Mouse (Mus musculus): ENCODE measurements around the gene Mpzl2. TPM values are rescaled to one million over a fixed set of nuclear protein-coding genes. Genes with fewer than 3 reads are reported as not detected.
"Not testable (repeated sequence)": the region's sequence is repeated elsewhere in the genome, so short reads cannot be mapped to it uniquely, and the experiment has no call there.

The Mpzl2 gene
- polyA plus RNA-seq, 1 experiment from 2014 or later: 38.1 TPM

DNA sequence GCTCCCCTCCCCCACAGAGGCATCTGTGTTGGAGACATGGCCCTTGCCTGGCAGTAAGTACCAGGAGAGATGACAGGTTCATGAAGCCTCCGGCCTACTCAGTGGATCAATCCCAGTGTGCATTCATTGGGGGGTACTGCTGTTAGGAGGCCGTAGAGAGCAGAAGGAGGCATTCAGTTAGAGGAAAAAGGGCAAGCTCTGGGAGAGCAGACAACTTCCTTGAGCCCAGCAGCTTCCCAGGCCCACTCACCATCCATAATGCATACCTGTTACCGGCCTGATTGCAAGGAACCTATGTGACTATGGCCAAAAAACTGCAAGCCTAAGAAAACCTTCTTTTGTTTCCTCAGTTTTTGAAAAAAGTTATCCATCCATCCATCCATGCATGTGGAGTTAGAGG, 5.1 kb upstream of the Mpzl2 start:
- TF ChIP-seq CTCF (IDR thresholded peaks at IDR 0.05; ENCODE audit: low read depth) (no peak), EP300 (optimal IDR thresholded peaks at IDR 0.05) (no peak)
- no peak overlapping the region for H3K27ac ChIP-seq (replicated peaks)
- no peak for DNase-seq (ENCODE audit: low spot score)
- H3K4me2 ChIP-seq (replicated peaks; ENCODE audit: low read depth): no peak overlapping the region
- no peaks in the 10 kb centered on the region for H3K36me3 ChIP-seq (ENCODE audit: control insufficient read depth, insufficient read depth, low read length)
- no peaks in the 10 kb centered on the region for H3K27me3 ChIP-seq (ENCODE audit: control insufficient read depth, insufficient read depth, low read length)
- no peak for ATAC-seq (ENCODE audit: low FRiP score, low TSS enrichment)
- no peak overlapping the region for H3K4me3 ChIP-seq (ENCODE audit: low read depth, low read length)
- H3K4me1 ChIP-seq (replicated peaks; ENCODE audit: control insufficient read depth, insufficient read depth): no peaks in the 10 kb centered on the region
- H3K9me3 ChIP-seq (ENCODE audit: control insufficient read depth, low read length): no peaks in the 10 kb centered on the region
- H3K9ac ChIP-seq (ENCODE audit: low read length): no peak overlapping the region
- 86% methylated on average over 3 of the region's 3 CpGs for WGBS

DNA sequence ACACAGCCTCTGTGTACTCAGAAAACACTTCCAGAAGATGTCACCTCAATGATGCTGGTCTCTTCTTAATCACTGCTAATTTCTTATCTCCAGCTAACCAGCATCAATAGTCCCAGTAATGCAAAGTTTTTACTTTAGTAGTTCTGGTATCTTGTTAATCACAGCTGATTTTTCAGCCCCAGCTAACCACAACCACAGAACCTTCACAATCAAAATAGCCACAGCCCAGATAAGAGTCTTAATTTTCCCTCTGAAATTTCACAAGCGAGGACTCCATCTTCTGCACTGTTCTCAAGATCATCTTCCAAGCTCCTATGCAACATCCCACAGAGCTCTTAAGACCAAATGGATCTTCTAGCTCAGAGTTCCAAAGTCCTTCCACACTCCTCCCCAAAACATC, 1.8 kb upstream of the Mpzl2 start:
- H3K36me3 ChIP-seq (ENCODE audit: control insufficient read depth, insufficient read depth, low read length); H3K27ac ChIP-seq (replicated peaks); H3K4me2 ChIP-seq (replicated peaks; ENCODE audit: low read depth); H3K9ac ChIP-seq (ENCODE audit: low read length); H3K9me3 ChIP-seq (ENCODE audit: control insufficient read depth, low read length); ATAC-seq (ENCODE audit: low FRiP score, low TSS enrichment); H3K4me1 ChIP-seq (replicated peaks; ENCODE audit: control insufficient read depth, insufficient read depth); H3K4me3 ChIP-seq (ENCODE audit: low read depth, low read length); H3K27me3 ChIP-seq (ENCODE audit: control insufficient read depth, insufficient read depth, low read length); DNase-seq (ENCODE audit: low spot score): not testable (repeated sequence)
- WGBS: 85% methylated on average over 1 of the region's 1 CpGs

DNA sequence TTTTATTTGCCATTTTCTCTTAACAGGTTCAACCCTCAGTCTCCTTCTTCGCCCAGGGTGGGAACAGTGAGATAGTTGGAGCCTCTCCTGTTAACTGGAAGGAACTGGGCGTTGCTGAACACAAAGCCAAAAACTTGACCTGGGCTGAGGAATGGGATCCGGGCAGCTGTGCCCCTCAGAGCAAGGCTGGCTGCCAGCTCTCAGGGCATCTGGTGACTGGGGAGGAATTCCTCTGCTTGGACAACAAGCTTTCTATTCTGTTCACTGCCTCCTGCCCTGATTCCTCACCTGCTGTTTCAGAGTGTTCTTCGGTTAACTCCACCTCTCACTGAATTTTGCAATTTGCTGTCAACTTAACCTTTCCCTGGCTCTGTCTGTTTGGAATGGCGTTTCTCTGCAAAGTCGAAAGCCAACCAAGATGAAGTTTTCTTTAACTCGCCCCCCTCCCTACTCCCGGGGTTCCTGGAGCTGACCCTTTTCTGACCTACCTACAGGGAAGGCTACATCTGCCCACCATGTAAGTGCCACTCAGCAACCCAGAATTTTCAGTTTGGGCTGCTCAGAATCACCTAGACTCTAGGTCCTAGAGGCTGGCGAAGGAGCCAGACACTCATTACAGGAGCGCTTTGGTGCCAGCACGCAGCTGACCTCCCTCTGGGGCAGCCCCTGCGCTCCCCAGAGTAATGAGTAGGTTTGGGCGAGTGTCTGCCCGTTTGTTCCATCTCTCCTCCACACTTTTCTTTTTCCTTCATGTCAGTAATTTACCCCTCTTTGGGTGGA, 657 bp downstream of the Mpzl2 start:
- no peaks in the 10 kb centered on the region for H3K9me3 ChIP-seq (ENCODE audit: control insufficient read depth, low read length)
- peak overlapping the region; percentile 6 for H3K4me3 ChIP-seq (ENCODE audit: low read depth, low read length)
- DNase-seq (ENCODE audit: low spot score) (peak; percentile 26), ATAC-seq (ENCODE audit: low FRiP score, low TSS enrichment) (no peak)
- WGBS: 13% methylated on average over 14 of the region's 14 CpGs
- TF ChIP-seq CTCF (IDR thresholded peaks at IDR 0.05; ENCODE audit: low read depth) (no peak), EP300 (optimal IDR thresholded peaks at IDR 0.05) (no peak)
- peak overlapping the region; percentile 42 for H3K4me2 ChIP-seq (replicated peaks; ENCODE audit: low read depth)
- H3K27ac ChIP-seq (replicated peaks): peak overlapping the region; percentile 58
- H3K36me3 ChIP-seq (ENCODE audit: control insufficient read depth, insufficient read depth, low read length): no peaks in the 10 kb centered on the region
- H3K27me3 ChIP-seq (ENCODE audit: control insufficient read depth, insufficient read depth, low read length): no peaks in the 10 kb centered on the region
- no peaks in the 10 kb centered on the region for H3K4me1 ChIP-seq (replicated peaks; ENCODE audit: control insufficient read depth, insufficient read depth)
- peak overlapping the region; percentile 23; the same call in 1 of the 2 replicates for H3K9ac ChIP-seq (ENCODE audit: low read length)

DNA sequence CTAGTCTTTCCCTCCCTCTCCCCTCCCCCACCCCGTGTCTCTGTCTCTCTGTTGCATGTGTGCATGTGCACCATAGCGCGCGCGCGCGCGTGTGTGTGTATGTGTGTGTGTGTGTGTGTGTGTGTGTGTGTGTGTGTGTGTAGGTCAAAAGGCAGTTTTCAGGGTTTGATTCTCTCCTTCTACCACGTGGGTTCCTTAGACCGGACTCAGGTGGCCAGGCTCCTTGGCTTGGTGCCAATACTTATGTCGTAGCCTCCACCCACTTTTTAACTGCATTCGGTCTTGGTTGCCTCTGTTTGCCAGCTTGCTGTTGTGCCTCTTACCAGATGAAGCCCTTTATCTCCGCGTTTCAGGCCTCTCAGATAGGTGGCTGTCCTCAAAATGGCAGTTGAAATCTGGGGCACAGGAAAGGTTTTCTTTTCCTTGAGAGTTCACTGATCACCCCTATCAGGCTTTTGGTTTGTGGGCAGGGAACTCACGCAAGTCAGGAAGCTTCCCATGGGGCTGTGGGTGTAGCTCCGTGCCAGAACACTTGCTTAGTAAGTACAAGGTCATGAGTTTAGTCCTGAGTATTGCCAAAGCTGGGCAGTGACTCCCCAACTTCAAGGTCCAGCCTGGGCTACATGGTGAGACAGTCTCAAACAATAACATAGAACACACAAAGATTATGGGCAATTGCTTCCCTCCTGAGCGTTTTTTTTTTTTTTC, 1.7 kb downstream of the Mpzl2 start:
- no peaks in the 10 kb centered on the region for H3K9me3 ChIP-seq (ENCODE audit: control insufficient read depth, low read length)
- H3K4me2 ChIP-seq (replicated peaks; ENCODE audit: low read depth): peak overlapping the region; percentile 42
- TF ChIP-seq CTCF (IDR thresholded peaks at IDR 0.05; ENCODE audit: low read depth) (no peak), EP300 (optimal IDR thresholded peaks at IDR 0.05) (no peak)
- H3K9ac ChIP-seq (ENCODE audit: low read length): no peak overlapping the region
- H3K27ac ChIP-seq (replicated peaks): peak overlapping the region; percentile 90
- no peaks in the 10 kb centered on the region for H3K36me3 ChIP-seq (ENCODE audit: control insufficient read depth, insufficient read depth, low read length)
- 26% methylated on average over 17 of the region's 17 CpGs for WGBS
- no peaks in the 10 kb centered on the region for H3K4me1 ChIP-seq (replicated peaks; ENCODE audit: control insufficient read depth, insufficient read depth)
- H3K4me3 ChIP-seq (ENCODE audit: low read depth, low read length): no peak overlapping the region
- DNase-seq (ENCODE audit: low spot score): peak; percentile 81
- no peaks in the 10 kb centered on the region for H3K27me3 ChIP-seq (ENCODE audit: control insufficient read depth, insufficient read depth, low read length)
- ATAC-seq (ENCODE audit: low FRiP score, low TSS enrichment): peak; percentile 57

DNA sequence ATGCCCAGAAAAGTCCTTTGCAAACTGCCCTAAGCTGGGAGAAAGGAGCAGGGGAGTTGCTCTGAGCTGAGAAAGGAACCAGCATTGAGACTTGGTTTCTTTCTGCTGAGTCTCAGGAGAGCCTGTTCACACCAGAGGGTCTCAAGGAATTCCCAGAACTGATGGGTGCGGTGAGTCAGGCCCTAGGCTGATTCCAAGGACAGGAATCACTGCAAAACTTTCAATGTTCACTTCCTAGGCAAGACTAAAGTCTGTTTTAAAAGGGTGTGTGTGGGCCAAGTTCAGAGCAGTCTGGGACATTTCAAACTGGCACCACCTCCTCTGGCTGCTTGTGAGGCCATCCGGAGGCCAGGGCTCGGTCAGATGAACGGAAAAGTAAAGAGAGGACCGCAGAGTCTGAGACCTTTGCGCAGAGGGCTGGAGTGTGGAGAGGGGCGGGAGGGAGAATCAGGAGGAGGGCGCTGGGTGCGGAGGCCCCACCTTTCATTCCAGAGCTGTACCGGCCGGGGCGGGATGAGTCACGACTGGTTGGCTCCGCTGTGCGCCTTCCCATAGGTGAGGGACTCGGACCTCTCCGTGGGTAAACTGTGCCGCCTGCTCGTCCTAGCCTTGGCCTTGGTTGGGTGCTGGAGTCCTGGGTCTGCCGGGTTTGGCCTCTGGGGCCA, 2.6 kb downstream of the Mpzl2 start:
- no peaks in the 10 kb centered on the region for H3K4me1 ChIP-seq (replicated peaks; ENCODE audit: control insufficient read depth, insufficient read depth)
- no peaks in the 10 kb centered on the region for H3K36me3 ChIP-seq (ENCODE audit: control insufficient read depth, insufficient read depth, low read length)
- TF ChIP-seq CTCF (IDR thresholded peaks at IDR 0.05; ENCODE audit: low read depth) (no peak), EP300 (optimal IDR thresholded peaks at IDR 0.05) (no peak)
- H3K4me3 ChIP-seq (ENCODE audit: low read depth, low read length): peak overlapping the region; percentile 45
- under 1% methylated on average over 20 of the region's 20 CpGs for WGBS
- peak overlapping the region; percentile 63 for H3K9ac ChIP-seq (ENCODE audit: low read length)
- no peaks in the 10 kb centered on the region for H3K9me3 ChIP-seq (ENCODE audit: control insufficient read depth, low read length)
- H3K27me3 ChIP-seq (ENCODE audit: control insufficient read depth, insufficient read depth, low read length): no peaks in the 10 kb centered on the region
- H3K4me2 ChIP-seq (replicated peaks; ENCODE audit: low read depth): peak overlapping the region; percentile 55
- DNase-seq (ENCODE audit: low spot score) (peak; percentile 94), ATAC-seq (ENCODE audit: low FRiP score, low TSS enrichment) (peak; percentile 97)
- H3K27ac ChIP-seq (replicated peaks): peak overlapping the region; percentile 90
